Mouse (Mus musculus) midbrain, embryonic 13.5 days (tissue): ENCODE results near the gene Selenos. TPM values are rescaled to one million over a fixed set of nuclear protein-coding genes. Genes with fewer than 3 reads are reported as not detected.

Experiments used
- ATAC-seq: fragments of 200-750 bp; cut with Nextera tagmentation; 2 replicates; pipeline ENCODE4 v1.8.0; 2017; ENCODE audit warnings: mild to moderate bottlenecking, moderate TSS enrichment, moderate library complexity
- H3K27ac ChIP-seq: fragments of 300-500 bp; sonication (generic); 2 replicates; pipeline ENCODE4 v1.5.1; 2015; ENCODE audit warnings: inconsistent platforms, mild to moderate bottlenecking, moderate library complexity
- H3K27me3 ChIP-seq: fragments of 300-500 bp; sonication (generic); 2 replicates; pipeline ENCODE4 v1.6.1; 2015; ENCODE audit warnings: mild to moderate bottlenecking, inconsistent platforms
- H3K36me3 ChIP-seq: fragments of 300-500 bp; sonication (generic); 2 replicates; pipeline ENCODE4 v1.6.1; 2015; ENCODE audit warnings: mild to moderate bottlenecking, inconsistent platforms
- H3K4me1 ChIP-seq: fragments of 300-500 bp; sonication (generic); replicated peaks from 2 replicates; pipeline ENCODE4 v1.6.1; 2015; ENCODE audit warnings: inconsistent platforms
- H3K4me2 ChIP-seq: fragments of 300-500 bp; sonication (generic); replicated peaks from 2 replicates; pipeline ENCODE4 v1.6.1; 2015; ENCODE audit warnings: moderate library complexity, mild to moderate bottlenecking, inconsistent platforms
- H3K4me3 ChIP-seq: fragments of 300-500 bp; sonication (generic); replicated peaks from 2 replicates; pipeline ENCODE4 v1.5.1; 2015; ENCODE audit warnings: mild to moderate bottlenecking, inconsistent platforms
- H3K9ac ChIP-seq: fragments of 300-500 bp; sonication (generic); replicated peaks from 2 replicates; pipeline ENCODE4 v1.6.1; 2015; ENCODE audit warnings: mild to moderate bottlenecking, inconsistent platforms
- H3K9me3 ChIP-seq: fragments of 300-500 bp; sonication (generic); 2 replicates; pipeline ENCODE4 v1.6.1; 2016; ENCODE audit warnings: mild to moderate bottlenecking, inconsistent platforms
- WGBS: fragments of 180-500 bp; shearing (Covaris S2); methylation state at CpG from one replicate; pipeline ENCODE4 v1.1.7; 2015; 5-methylcytosine and 5-hydroxymethylcytosine counted together
- polyA plus RNA-seq: library from polyadenylated mRNA; unstranded; fragments of >200 nt; fragmentation: Nextera tagmentation; extraction: Ambion mirVana; gene quantifications from 2 replicates; pipeline ENCODE4 v1.2.1, GENCODE M21; 2015

Gene Selenos
- polyA plus RNA-seq, 1 experiment from 2014 or later, result 79.1 TPM

DNA sequence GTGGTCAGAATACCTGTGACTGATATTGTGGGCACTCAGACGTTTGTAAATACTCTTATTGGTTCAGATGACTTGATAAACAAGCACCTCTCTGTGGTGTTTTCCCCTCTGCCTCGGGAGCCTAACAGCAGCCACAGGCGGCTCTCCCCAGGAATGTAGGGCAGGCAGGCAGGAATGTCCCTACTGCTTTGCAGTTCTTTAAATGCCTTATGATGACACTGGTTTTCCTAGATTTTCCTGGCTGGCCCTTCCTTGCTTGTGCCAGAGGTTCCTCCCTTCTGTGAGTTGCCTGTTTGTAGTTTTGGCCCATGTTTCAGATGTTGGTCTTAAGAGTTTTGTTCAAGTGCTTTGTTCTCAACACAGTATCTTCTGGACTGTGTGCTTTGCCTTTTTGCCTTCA lies 49.4 kb downstream of the Selenos start:
- H3K4me3 ChIP-seq, result no peak overlapping the region
- 59% methylated on average over 3 of the region's 3 CpGs for WGBS
- ATAC-seq, result no peak
- peaks cover 27% of the 10 kb centered on the region for H3K4me1 ChIP-seq
- H3K4me2 ChIP-seq, result no peak overlapping the region
- no peaks in the 10 kb centered on the region for H3K9me3 ChIP-seq
- peaks cover 31% of the 10 kb centered on the region for H3K36me3 ChIP-seq
- no peak overlapping the region for H3K9ac ChIP-seq
- no peak overlapping the region for H3K27ac ChIP-seq
- no peaks in the 10 kb centered on the region for H3K27me3 ChIP-seq

DNA sequence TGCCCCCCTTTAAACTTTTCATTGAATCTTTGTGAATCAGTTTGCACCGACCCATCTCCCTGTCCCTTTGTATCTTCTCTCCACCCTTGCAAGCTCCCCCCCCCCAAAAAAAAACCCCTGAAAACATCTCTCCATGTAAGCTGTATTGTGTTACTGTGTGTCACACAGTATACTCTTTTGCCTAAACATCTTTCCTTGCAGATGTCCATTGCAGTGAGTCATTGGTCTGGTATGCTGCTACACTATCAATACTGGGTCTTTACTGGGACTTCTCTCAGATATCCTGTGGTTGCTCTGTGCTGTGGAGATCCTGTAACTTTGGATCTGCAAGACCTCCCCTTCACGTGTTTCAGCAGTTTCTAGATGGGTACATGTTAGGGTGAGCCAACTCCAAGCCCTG lies 50.8 kb downstream of the Selenos start:
- Histone ChIP-seq H3K4me3 (no peak overlapping the region), H3K27me3 (no peaks in the 10 kb centered on the region), H3K4me2 (no peak overlapping the region), H3K4me1 (peaks cover 31% of the 10 kb centered on the region), H3K9me3 (no peaks in the 10 kb centered on the region), H3K27ac (no peak overlapping the region), H3K9ac (no peak overlapping the region), H3K36me3 (peaks cover 29% of the 10 kb centered on the region)
- 97% methylated on average over 2 of the region's 2 CpGs for WGBS
- ATAC-seq, result no peak

DNA sequence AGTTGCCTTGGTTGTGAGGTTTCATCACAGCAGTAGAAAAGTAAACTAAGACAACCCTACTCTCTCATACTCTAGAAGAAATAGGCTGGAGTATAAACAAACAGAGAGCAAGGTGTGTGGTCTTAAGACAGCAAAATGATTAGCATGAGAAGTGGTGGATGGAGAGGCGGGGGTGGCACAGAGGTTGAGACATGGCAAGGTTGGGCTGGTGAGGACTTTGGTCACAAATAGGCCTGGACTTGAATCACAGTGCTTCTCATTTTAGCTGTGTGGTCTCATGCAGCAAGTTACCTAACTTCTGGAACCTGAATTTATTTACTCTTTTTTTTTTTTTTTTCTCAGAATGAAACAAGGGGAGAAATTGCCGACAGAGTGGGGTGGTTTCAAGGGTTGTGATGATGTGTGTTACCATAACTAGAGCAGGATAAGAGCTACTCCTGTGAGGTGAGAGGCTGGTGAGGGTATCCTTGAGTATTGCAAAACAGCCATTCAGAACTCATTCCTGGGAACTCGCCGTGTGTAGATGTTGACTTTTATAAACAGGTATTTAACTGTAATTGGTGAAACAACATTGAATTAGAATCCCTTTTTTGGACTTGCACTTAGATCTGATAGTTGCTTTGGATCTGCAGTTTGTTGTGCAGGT lies 52.5 kb downstream of the Selenos start:
- ATAC-seq, result no peak
- WGBS, result 95% methylated on average over 4 of the region's 4 CpGs
- peaks cover 14% of the 10 kb centered on the region; the same call in 1 of the 2 replicates for H3K36me3 ChIP-seq
- no peak overlapping the region for H3K9ac ChIP-seq
- no peaks in the 10 kb centered on the region for H3K9me3 ChIP-seq
- H3K4me3 ChIP-seq, result no peak overlapping the region
- H3K27me3 ChIP-seq, result no peaks in the 10 kb centered on the region
- peaks cover 45% of the 10 kb centered on the region for H3K4me1 ChIP-seq
- H3K4me2 ChIP-seq, result no peak overlapping the region
- no peak overlapping the region for H3K27ac ChIP-seq

DNA sequence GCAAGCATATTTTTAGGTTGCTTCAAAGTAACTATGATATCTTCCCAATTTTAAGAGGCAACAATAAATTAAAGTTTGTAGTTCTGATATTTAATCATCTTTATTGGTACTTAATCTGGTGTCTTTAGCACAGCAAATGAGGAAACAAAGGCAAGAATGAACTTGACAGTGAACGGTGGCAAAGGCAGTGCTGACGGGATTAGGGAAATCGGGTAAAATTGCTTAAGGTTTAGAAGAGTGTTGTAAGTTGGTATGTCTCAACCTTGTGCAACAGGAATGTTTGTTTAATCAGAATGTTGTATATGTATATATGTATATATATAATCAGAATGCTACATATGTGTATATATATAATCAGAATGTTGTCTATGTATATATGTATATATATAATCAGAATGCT lies 54.7 kb downstream of the Selenos start:
- ATAC-seq, result no peak
- WGBS, result 94% methylated on average over 3 of the region's 3 CpGs
- Histone ChIP-seq H3K9me3 (no peaks in the 10 kb centered on the region), H3K4me3 (no peak overlapping the region), H3K27me3 (no peaks in the 10 kb centered on the region), H3K9ac (no peak overlapping the region), H3K27ac (no peak overlapping the region), H3K4me1 (peaks cover 40% of the 10 kb centered on the region), H3K4me2 (no peak overlapping the region), H3K36me3 (peaks cover 14% of the 10 kb centered on the region; the same call in 1 of the 2 replicates)

DNA sequence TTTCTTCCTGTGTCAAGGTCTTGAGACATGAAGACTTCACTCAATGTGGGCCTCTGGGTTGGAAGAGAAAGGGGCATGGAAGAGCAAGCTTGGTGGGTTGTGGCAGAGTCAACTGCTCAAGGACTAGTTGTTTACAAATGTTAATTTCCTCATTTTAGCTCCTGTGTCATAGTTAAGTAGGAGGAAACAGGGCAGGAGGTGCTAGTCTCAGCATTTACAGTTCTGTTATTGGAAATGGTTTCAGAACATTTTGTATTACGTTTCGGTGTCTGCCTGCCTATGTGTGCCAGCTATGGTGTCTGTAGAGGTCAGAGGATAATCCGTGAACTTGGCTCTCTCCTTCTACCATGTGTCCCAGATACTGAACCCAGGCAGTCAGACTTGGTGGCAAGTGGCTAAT lies 56.2 kb downstream of the Selenos start:
- Histone ChIP-seq H3K27me3 (no peaks in the 10 kb centered on the region), H3K36me3 (peaks cover 10% of the 10 kb centered on the region; the same call in 1 of the 2 replicates), H3K27ac (peak overlapping the region; percentile 59), H3K4me1 (peaks cover 52% of the 10 kb centered on the region), H3K4me3 (no peak overlapping the region), H3K4me2 (no peak overlapping the region), H3K9me3 (no peaks in the 10 kb centered on the region), H3K9ac (no peak overlapping the region)
- no peak for ATAC-seq
- 91% methylated on average over 3 of the region's 3 CpGs for WGBS

DNA sequence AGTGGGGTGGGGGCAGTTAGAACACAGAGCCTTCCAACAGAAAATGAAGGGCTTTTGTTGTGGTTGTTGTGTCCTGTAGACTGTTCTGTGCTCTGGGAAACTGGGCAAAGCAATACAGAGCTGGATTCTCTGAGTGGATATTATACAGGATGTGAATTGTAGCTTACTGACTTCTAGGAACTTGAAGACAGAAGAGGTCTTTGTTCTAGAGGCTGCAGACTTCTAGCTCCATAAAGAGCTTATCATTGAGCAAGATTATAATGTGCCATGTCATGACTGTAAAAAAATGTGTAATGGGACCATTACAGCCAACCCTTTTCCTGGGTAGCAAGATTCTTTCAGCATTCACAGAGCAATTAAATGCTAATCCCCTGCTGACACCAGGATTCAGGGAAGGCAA lies 56.7 kb downstream of the Selenos start:
- no peaks in the 10 kb centered on the region for H3K9me3 ChIP-seq
- peak overlapping the region; percentile 59 for H3K27ac ChIP-seq
- no peaks in the 10 kb centered on the region for H3K27me3 ChIP-seq
- no peak overlapping the region for H3K4me2 ChIP-seq
- peaks cover 58% of the 10 kb centered on the region for H3K4me1 ChIP-seq
- peaks cover 7% of the 10 kb centered on the region; the same call in 1 of the 2 replicates for H3K36me3 ChIP-seq
- no peak overlapping the region for H3K4me3 ChIP-seq
- ATAC-seq, result 0 out of 2 replicates have a peak, but pooled peaks have one; percentile 17
- H3K9ac ChIP-seq, result no peak overlapping the region

DNA sequence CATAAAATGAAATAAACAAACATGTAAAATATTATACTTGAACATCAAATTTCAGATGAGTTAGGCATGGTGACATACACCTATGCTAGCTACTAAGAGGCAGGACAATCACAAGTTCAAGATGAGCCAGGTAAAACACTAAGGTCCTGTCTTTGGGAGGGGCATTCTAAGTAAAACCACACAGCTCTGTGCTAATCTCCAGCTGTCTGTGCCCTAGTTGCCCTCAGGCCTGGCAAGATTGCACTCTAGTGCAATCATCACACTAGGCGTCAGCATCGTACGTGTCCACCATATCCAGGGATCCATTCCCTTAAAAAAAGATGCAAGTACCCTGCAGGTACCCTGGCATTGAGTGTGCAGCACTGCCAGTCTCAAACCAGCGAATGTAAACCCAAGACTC lies 57.9 kb downstream of the Selenos start:
- Histone ChIP-seq H3K4me1 (peaks cover 68% of the 10 kb centered on the region), H3K27me3 (no peaks in the 10 kb centered on the region), H3K4me3 (no peak overlapping the region), H3K27ac (no peak overlapping the region), H3K4me2 (no peak overlapping the region), H3K36me3 (no peaks in the 10 kb centered on the region), H3K9me3 (no peaks in the 10 kb centered on the region), H3K9ac (no peak overlapping the region)
- ATAC-seq, result no peak
- WGBS, result 92% methylated on average over 4 of the region's 4 CpGs

DNA sequence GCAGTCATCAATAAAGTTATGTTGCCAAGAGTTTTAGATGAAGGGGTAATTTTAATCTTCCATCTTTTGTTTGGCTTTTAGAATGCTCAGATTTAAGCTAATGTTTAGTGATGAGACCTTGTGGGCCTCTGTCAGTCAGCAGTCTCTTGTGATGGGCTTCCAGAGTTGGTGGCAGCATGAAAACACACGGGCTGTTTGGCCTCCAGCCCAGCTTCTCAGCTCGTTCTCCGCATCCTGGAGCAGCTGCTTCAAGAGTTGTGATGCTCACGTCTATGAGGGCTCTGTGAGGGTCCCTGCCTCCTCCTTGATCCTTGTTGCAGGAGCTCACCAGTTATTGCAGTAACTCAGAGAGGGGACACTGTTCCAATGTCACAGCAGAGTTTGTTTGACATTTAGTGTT lies 58.9 kb downstream of the Selenos start:
- 64% methylated on average over 4 of the region's 4 CpGs for WGBS
- Histone ChIP-seq H3K9ac (no peak overlapping the region), H3K9me3 (no peaks in the 10 kb centered on the region), H3K27ac (no peak overlapping the region), H3K4me2 (no peak overlapping the region), H3K36me3 (no peaks in the 10 kb centered on the region), H3K4me3 (no peak overlapping the region), H3K4me1 (peaks cover 75% of the 10 kb centered on the region), H3K27me3 (no peaks in the 10 kb centered on the region)
- no peak for ATAC-seq

DNA sequence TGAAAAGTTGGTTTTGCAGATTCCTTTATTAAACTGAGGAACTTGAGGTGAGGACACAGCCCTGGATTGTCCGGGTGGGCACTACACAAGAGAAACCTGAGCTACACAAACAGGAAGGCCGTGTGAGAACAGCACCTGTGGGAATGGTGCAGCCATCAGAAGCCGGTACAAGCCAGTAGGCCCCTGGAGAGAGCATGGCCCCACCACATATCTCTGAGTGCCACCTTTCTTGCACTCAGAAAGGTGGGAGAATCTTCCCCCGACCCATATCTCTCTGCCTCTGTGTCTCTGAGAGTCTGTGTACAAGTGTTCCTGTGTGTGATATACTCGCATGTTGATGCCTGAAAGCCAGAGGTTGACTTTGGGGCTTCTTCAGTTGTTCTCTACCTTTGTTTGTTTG lies 59.4 kb downstream of the Selenos start:
- H3K4me3 ChIP-seq, result no peak overlapping the region
- H3K4me1 ChIP-seq, result peaks cover 78% of the 10 kb centered on the region
- H3K4me2 ChIP-seq, result no peak overlapping the region
- H3K9me3 ChIP-seq, result no peaks in the 10 kb centered on the region
- ATAC-seq, result no peak
- WGBS, result 93% methylated on average over 5 of the region's 5 CpGs
- no peak overlapping the region for H3K27ac ChIP-seq
- H3K36me3 ChIP-seq, result no peaks in the 10 kb centered on the region
- no peak overlapping the region for H3K9ac ChIP-seq
- no peaks in the 10 kb centered on the region for H3K27me3 ChIP-seq

Other genes with a start within 250 kb of the Selenos start
- gene Pcsk6, start 217.9 kb upstream of the Selenos start, polyA plus RNA-seq, result 0.52 and 0.74 TPM in 2 replicates
- gene Gm45213, start 36.0 kb upstream of the Selenos start, polyA plus RNA-seq, result not detected in 2 replicates
- gene Snrpa1, start 20.6 kb upstream of the Selenos start, polyA plus RNA-seq, result 159 and 165 TPM in 2 replicates
- gene Chsy1, start 29.9 kb downstream of the Selenos start, polyA plus RNA-seq, result 11.1 and 11.8 TPM in 2 replicates